Mouse (Mus musculus) testis, adult 2 months (tissue): Measurements from ENCODE around the gene Pid1. TPM values are rescaled to one million over a fixed set of nuclear protein-coding genes. Genes with fewer than 3 reads are reported as not detected.

Experiments
- H3K27ac ChIP-seq: fragments of 200-500 bp; 2 replicates; pipeline ENCODE4 v1.5.1; 2012; ENCODE audit warnings: low read depth, low read length; ENCODE audit not compliant: control insufficient read depth, insufficient read depth
- H3K27me3 ChIP-seq: fragments of 200-500 bp; 2 replicates; pipeline ENCODE4 v1.6.1; 2012; ENCODE audit warnings: mild to moderate bottlenecking, low read length, moderate library complexity; ENCODE audit not compliant: control insufficient read depth, insufficient read depth
- H3K36me3 ChIP-seq: fragments of 200-500 bp; 2 replicates; pipeline ENCODE4 v1.6.1; 2012; ENCODE audit warnings: mild to moderate bottlenecking, low read length; ENCODE audit not compliant: control insufficient read depth, insufficient read depth
- H3K4me1 ChIP-seq: fragments of 200-500 bp; 2 replicates; pipeline ENCODE4 v1.6.1; 2012; ENCODE audit warnings: low read length; ENCODE audit not compliant: control insufficient read depth, insufficient read depth
- H3K4me3 ChIP-seq: fragments of 200-500 bp; 2 replicates; pipeline ENCODE4 v1.5.1; 2012; ENCODE audit warnings: low read depth, mild to moderate bottlenecking, low read length, moderate library complexity, mixed read lengths; ENCODE audit not compliant: control insufficient read depth
- CTCF ChIP-seq: fragments of 200-500 bp; IDR thresholded peaks from 2 replicates; pipeline ENCODE4 v1.5.1; 2012; ENCODE audit warnings: low read depth, mild to moderate bottlenecking, inconsistent platforms, low read length, moderate library complexity; ENCODE audit not compliant: control insufficient read depth, insufficient read depth, insufficient replicate concordance
- POLR2A ChIP-seq: fragments of 200-500 bp; IDR thresholded peaks from 2 replicates; pipeline ENCODE4 v1.6.1; 2012; ENCODE audit warnings: low read depth, mild to moderate bottlenecking, inconsistent platforms, low read length, moderate library complexity; ENCODE audit not compliant: control insufficient read depth
- polyA plus RNA-seq: library from polyadenylated mRNA; depleted of rRNA; stranded (reverse); fragments of >200 nt; gene quantifications from 2 replicates; pipeline ENCODE4 v1.2.3, GENCODE M21; 2012

The Pid1 gene
- polyA plus RNA-seq, 1 experiment, result 0.95 TPM

GRCm38 (mm10) chr1:84271712-84272200 is 92.2 kb downstream of the Pid1 start:
- no peaks in the 10 kb centered on the region for H3K4me1 ChIP-seq
- TF ChIP-seq POLR2A (no peak), CTCF (no peak)
- H3K27me3 ChIP-seq, result no peaks in the 10 kb centered on the region
- H3K27ac ChIP-seq, result no peak overlapping the region
- no peak overlapping the region for H3K4me3 ChIP-seq
- H3K36me3 ChIP-seq, result no peaks in the 10 kb centered on the region

- H3K27ac ChIP-seq, result no peak overlapping the region
- TF ChIP-seq CTCF (no peak), POLR2A (no peak)
- no peaks in the 10 kb centered on the region for H3K27me3 ChIP-seq
- no peak overlapping the region for H3K4me3 ChIP-seq
- no peaks in the 10 kb centered on the region for H3K4me1 ChIP-seq
- H3K36me3 ChIP-seq, result no peaks in the 10 kb centered on the region
These were observed 106.3 kb downstream of the Pid1 start for GRCm38 (mm10) chr1:84257656-84258055.

GRCm38 (mm10) chr1:84254361-84254760 is 109.6 kb downstream of the Pid1 start:
- no peak overlapping the region for H3K27ac ChIP-seq
- H3K4me1 ChIP-seq, result no peaks in the 10 kb centered on the region
- H3K36me3 ChIP-seq, result no peaks in the 10 kb centered on the region
- H3K4me3 ChIP-seq, result no peak overlapping the region
- H3K27me3 ChIP-seq, result no peaks in the 10 kb centered on the region
- TF ChIP-seq POLR2A (no peak), CTCF (no peak)

GRCm38 (mm10) chr1:84253838-84254237 is 110.1 kb downstream of the Pid1 start:
- H3K27me3 ChIP-seq, result no peaks in the 10 kb centered on the region
- no peak overlapping the region for H3K4me3 ChIP-seq
- no peak for TF ChIP-seq POLR2A
- TF ChIP-seq CTCF, result no peak
- no peaks in the 10 kb centered on the region for H3K4me1 ChIP-seq
- no peak overlapping the region for H3K27ac ChIP-seq
- no peaks in the 10 kb centered on the region for H3K36me3 ChIP-seq

GRCm38 (mm10) chr1:84251205-84251604 is 112.8 kb downstream of the Pid1 start:
- no peak for TF ChIP-seq POLR2A
- TF ChIP-seq CTCF, result no peak
- Histone ChIP-seq H3K27me3 (no peaks in the 10 kb centered on the region), H3K36me3 (no peaks in the 10 kb centered on the region), H3K4me3 (no peak overlapping the region), H3K4me1 (no peaks in the 10 kb centered on the region), H3K27ac (no peak overlapping the region)

- Histone ChIP-seq H3K27ac (no peak overlapping the region), H3K27me3 (no peaks in the 10 kb centered on the region), H3K4me1 (no peaks in the 10 kb centered on the region), H3K36me3 (no peaks in the 10 kb centered on the region), H3K4me3 (no peak overlapping the region)
- TF ChIP-seq CTCF (no peak), POLR2A (no peak)
These were observed 113.2 kb downstream of the Pid1 start for GRCm38 (mm10) chr1:84250770-84251169.

GRCm38 (mm10) chr1:84249772-84250338 is 114.1 kb downstream of the Pid1 start:
- TF ChIP-seq CTCF, result no peak
- no peak for TF ChIP-seq POLR2A
- Histone ChIP-seq H3K36me3 (no peaks in the 10 kb centered on the region), H3K4me3 (no peak overlapping the region), H3K27ac (no peak overlapping the region), H3K27me3 (no peaks in the 10 kb centered on the region), H3K4me1 (no peaks in the 10 kb centered on the region)

- TF ChIP-seq CTCF (no peak), POLR2A (no peak)
- Histone ChIP-seq H3K36me3 (no peaks in the 10 kb centered on the region), H3K27ac (no peak overlapping the region), H3K4me1 (no peaks in the 10 kb centered on the region), H3K27me3 (no peaks in the 10 kb centered on the region), H3K4me3 (no peak overlapping the region)
These were observed 116.9 kb downstream of the Pid1 start for GRCm38 (mm10) chr1:84247111-84247510.
